Mouse (Mus musculus): ENCODE measurements around the gene Fzd5. TPM values are rescaled to one million over a fixed set of nuclear protein-coding genes. Genes with fewer than 3 reads are reported as not detected.

Fzd5 gene
- polyA plus RNA-seq (2012; rRNA removed), result 7.6 and 10.6 TPM in 2 replicates

GRCm38 (mm10) chr1:64737502-64738179 is at the start of gene Fzd5:
TSS of gene Fzd5 (minus strand) at chr1:64737751.
- DNase-seq (ENCODE audit: low read depth in 1 of 2, low spot score in 2 of 2), result peak; percentile 56 to 87
- Histone ChIP-seq H3K4me3 (ENCODE audit: extremely low read depth, insufficient read depth, insufficient read length) (peak within 1 kb of the TSS; percentile 89), H3K27ac (ENCODE audit: insufficient read depth, low read length) (peak within 1 kb of the TSS; percentile 51; the same call in 1 of the 2 replicates), H3K4me1 (ENCODE audit: control insufficient read depth, insufficient read depth, insufficient read length) (peaks cover 14% of the 10 kb centered on the region), H3K36me3 (ENCODE audit: control insufficient read depth, insufficient read depth, low read length) (no peaks in the 10 kb centered on the region), H3K27me3 (ENCODE audit: control insufficient read depth, insufficient read depth, low read length) (no peaks in the 10 kb centered on the region)
- 2% methylated on average over 34 of the region's 73 CpGs for WGBS
- TF ChIP-seq POLR2A (IDR thresholded peaks at IDR 0.05; ENCODE audit: low read depth, low read length) (peak; percentile 88), CTCF (IDR thresholded peaks at IDR 0.05; ENCODE audit: extremely low read depth, insufficient read depth, insufficient read length, insufficient replicate concordance) (no peak)

GRCm38 (mm10) chr1:64779863-64780262 is 42.3 kb upstream of the Fzd5 start:
- H3K27ac ChIP-seq (ENCODE audit: insufficient read depth, low read length), result no peak overlapping the region
- H3K36me3 ChIP-seq (ENCODE audit: control insufficient read depth, insufficient read depth, low read length), result no peaks in the 10 kb centered on the region
- no peaks in the 10 kb centered on the region for H3K27me3 ChIP-seq (ENCODE audit: control insufficient read depth, insufficient read depth, low read length)
- no peak for DNase-seq (ENCODE audit: low read depth in 1 of 2, low spot score in 2 of 2)
- TF ChIP-seq POLR2A (IDR thresholded peaks at IDR 0.05; ENCODE audit: low read depth, low read length) (no peak), CTCF (IDR thresholded peaks at IDR 0.05; ENCODE audit: extremely low read depth, insufficient read depth, insufficient read length, insufficient replicate concordance) (no peak)
- H3K4me1 ChIP-seq (ENCODE audit: control insufficient read depth, insufficient read depth, insufficient read length), result no peaks in the 10 kb centered on the region
- WGBS, result 90% methylated on average over 12 of the region's 12 CpGs
- no peak overlapping the region for H3K4me3 ChIP-seq (ENCODE audit: extremely low read depth, insufficient read depth, insufficient read length)

GRCm38 (mm10) chr1:64779415-64779814 is 41.9 kb upstream of the Fzd5 start:
- no peaks in the 10 kb centered on the region for H3K36me3 ChIP-seq (ENCODE audit: control insufficient read depth, insufficient read depth, low read length)
- no peak overlapping the region for H3K27ac ChIP-seq (ENCODE audit: insufficient read depth, low read length)
- H3K4me3 ChIP-seq (ENCODE audit: extremely low read depth, insufficient read depth, insufficient read length), result no peak overlapping the region
- 66% methylated on average over 5 of the region's 5 CpGs for WGBS
- H3K27me3 ChIP-seq (ENCODE audit: control insufficient read depth, insufficient read depth, low read length), result no peaks in the 10 kb centered on the region
- no peak for TF ChIP-seq POLR2A (IDR thresholded peaks at IDR 0.05; ENCODE audit: low read depth, low read length)
- TF ChIP-seq CTCF (IDR thresholded peaks at IDR 0.05; ENCODE audit: extremely low read depth, insufficient read depth, insufficient read length, insufficient replicate concordance), result no peak
- DNase-seq (ENCODE audit: low read depth in 1 of 2, low spot score in 2 of 2), result no peak
- no peaks in the 10 kb centered on the region for H3K4me1 ChIP-seq (ENCODE audit: control insufficient read depth, insufficient read depth, insufficient read length)

GRCm38 (mm10) chr1:64773305-64773704 is 35.8 kb upstream of the Fzd5 start:
- Histone ChIP-seq H3K4me3 (ENCODE audit: extremely low read depth, insufficient read depth, insufficient read length) (no peak overlapping the region), H3K4me1 (ENCODE audit: control insufficient read depth, insufficient read depth, insufficient read length) (no peaks in the 10 kb centered on the region), H3K27ac (ENCODE audit: insufficient read depth, low read length) (no peak overlapping the region), H3K36me3 (ENCODE audit: control insufficient read depth, insufficient read depth, low read length) (no peaks in the 10 kb centered on the region), H3K27me3 (ENCODE audit: control insufficient read depth, insufficient read depth, low read length) (no peaks in the 10 kb centered on the region)
- no peak for DNase-seq (ENCODE audit: low read depth in 1 of 2, low spot score in 2 of 2)
- 84% methylated on average over 4 of the region's 4 CpGs for WGBS
- TF ChIP-seq POLR2A (IDR thresholded peaks at IDR 0.05; ENCODE audit: low read depth, low read length), result no peak
- no peak for TF ChIP-seq CTCF (IDR thresholded peaks at IDR 0.05; ENCODE audit: extremely low read depth, insufficient read depth, insufficient read length, insufficient replicate concordance)

GRCm38 (mm10) chr1:64770169-64770568 is 32.6 kb upstream of the Fzd5 start:
- Histone ChIP-seq H3K4me1 (ENCODE audit: control insufficient read depth, insufficient read depth, insufficient read length) (no peaks in the 10 kb centered on the region), H3K36me3 (ENCODE audit: control insufficient read depth, insufficient read depth, low read length) (no peaks in the 10 kb centered on the region), H3K4me3 (ENCODE audit: extremely low read depth, insufficient read depth, insufficient read length) (no peak overlapping the region), H3K27me3 (ENCODE audit: control insufficient read depth, insufficient read depth, low read length) (no peaks in the 10 kb centered on the region), H3K27ac (ENCODE audit: insufficient read depth, low read length) (no peak overlapping the region)
- DNase-seq (ENCODE audit: low read depth in 1 of 2, low spot score in 2 of 2), result no peak
- no peak for TF ChIP-seq POLR2A (IDR thresholded peaks at IDR 0.05; ENCODE audit: low read depth, low read length)
- TF ChIP-seq CTCF (IDR thresholded peaks at IDR 0.05; ENCODE audit: extremely low read depth, insufficient read depth, insufficient read length, insufficient replicate concordance), result no peak
- WGBS, result 63% methylated on average over 6 of the region's 6 CpGs

- Histone ChIP-seq H3K27me3 (ENCODE audit: control insufficient read depth, insufficient read depth, low read length) (no peaks in the 10 kb centered on the region), H3K36me3 (ENCODE audit: control insufficient read depth, insufficient read depth, low read length) (no peaks in the 10 kb centered on the region), H3K27ac (ENCODE audit: insufficient read depth, low read length) (no peak overlapping the region), H3K4me3 (ENCODE audit: extremely low read depth, insufficient read depth, insufficient read length) (no peak overlapping the region), H3K4me1 (ENCODE audit: control insufficient read depth, insufficient read depth, insufficient read length) (no peaks in the 10 kb centered on the region)
- DNase-seq (ENCODE audit: low read depth in 1 of 2, low spot score in 2 of 2), result no peak
- WGBS, result 89% methylated on average over 4 of the region's 4 CpGs
- TF ChIP-seq CTCF (IDR thresholded peaks at IDR 0.05; ENCODE audit: extremely low read depth, insufficient read depth, insufficient read length, insufficient replicate concordance) (no peak), POLR2A (IDR thresholded peaks at IDR 0.05; ENCODE audit: low read depth, low read length) (no peak)
Measured at GRCm38 (mm10) chr1:64761646-64762045, 24.1 kb upstream of the Fzd5 start.

- TF ChIP-seq CTCF (IDR thresholded peaks at IDR 0.05; ENCODE audit: extremely low read depth, insufficient read depth, insufficient read length, insufficient replicate concordance) (no peak), POLR2A (IDR thresholded peaks at IDR 0.05; ENCODE audit: low read depth, low read length) (no peak)
- no peaks in the 10 kb centered on the region for H3K27me3 ChIP-seq (ENCODE audit: control insufficient read depth, insufficient read depth, low read length)
- H3K36me3 ChIP-seq (ENCODE audit: control insufficient read depth, insufficient read depth, low read length), result no peaks in the 10 kb centered on the region
- no peak overlapping the region for H3K27ac ChIP-seq (ENCODE audit: insufficient read depth, low read length)
- no peak overlapping the region for H3K4me3 ChIP-seq (ENCODE audit: extremely low read depth, insufficient read depth, insufficient read length)
- DNase-seq (ENCODE audit: low read depth in 1 of 2, low spot score in 2 of 2), result no peak
- no peaks in the 10 kb centered on the region for H3K4me1 ChIP-seq (ENCODE audit: control insufficient read depth, insufficient read depth, insufficient read length)
- 87% methylated on average over 5 of the region's 5 CpGs for WGBS
Measured at GRCm38 (mm10) chr1:64757766-64758165, 20.2 kb upstream of the Fzd5 start.

All from spleen, adult 2 months (tissue).